Mouse (Mus musculus): ENCODE results near the gene Tmem163. TPM values are rescaled to one million over a fixed set of nuclear protein-coding genes. Genes with fewer than 3 reads are reported as not detected.

Tmem163 gene
- total RNA-seq, 2 experiments from 2014 or later, result 18.0 to 18.6 TPM

DNA sequence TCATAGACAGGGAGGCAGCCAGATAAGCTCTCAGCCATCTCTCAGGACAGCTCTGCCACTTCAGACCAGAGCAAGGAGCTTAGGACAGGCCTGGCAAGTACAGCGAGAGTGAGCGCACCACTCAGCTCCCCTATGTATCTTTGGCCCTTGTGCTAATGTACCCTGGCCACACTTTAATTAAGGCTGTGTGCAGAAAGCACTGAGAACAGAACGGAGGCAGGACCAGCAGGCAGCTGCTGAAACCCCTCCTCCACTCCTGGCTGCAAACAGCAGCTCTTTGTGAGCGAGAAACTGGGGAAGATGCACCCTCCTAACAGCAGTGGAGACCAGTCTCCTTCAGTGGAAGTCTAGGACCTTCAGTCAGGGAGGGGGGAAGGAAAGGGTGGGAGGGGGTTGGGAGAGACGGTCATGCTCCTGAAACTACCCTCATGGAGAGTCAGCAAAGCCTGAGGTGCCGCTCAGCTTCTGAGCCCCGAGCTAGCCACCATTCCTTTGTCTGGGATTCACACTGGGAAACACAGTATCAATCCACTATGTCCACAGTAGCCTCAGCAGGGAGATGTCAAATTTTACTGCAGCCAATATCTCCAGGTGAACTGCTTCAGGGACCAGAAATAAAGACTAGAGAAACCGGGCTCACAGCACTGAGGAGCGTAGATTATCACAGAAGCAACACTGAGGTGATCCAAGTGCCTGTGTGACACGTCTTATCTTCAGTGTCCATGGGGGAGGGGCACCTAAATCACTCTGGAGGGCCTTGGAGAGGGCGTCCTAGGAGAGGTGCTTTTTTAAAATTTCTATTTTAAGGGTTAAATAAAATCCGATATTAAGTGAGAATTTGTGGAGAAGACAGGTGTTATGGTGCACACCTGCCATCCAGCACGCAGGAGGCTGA lies 18.0 kb downstream of the Tmem163 start:
- DNase-seq (ENCODE audit: extremely low spot score in 1 of 2, low spot score in 1 of 2), result no peak

DNA sequence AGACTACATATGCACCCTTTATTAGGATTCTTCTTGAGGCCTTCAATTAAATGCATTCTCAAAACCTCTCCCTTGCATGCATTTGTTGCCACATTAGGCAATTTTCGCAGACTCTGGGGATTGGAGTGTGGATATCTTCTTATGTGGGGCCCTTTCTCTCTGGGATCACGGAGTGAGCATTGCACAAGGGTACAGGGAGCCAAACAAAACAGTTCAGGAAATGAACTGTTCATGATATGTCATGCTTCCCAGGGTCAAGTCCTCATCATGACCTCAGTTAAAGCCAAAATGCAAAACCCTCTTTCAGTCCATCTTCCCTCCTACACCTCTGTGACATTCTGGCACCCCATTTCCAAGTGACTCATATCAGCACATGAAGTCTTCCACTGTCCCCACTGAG lies 27.8 kb downstream of the Tmem163 start:
- DNase-seq (ENCODE audit: extremely low spot score in 1 of 2, low spot score in 1 of 2), result no peak

DNA sequence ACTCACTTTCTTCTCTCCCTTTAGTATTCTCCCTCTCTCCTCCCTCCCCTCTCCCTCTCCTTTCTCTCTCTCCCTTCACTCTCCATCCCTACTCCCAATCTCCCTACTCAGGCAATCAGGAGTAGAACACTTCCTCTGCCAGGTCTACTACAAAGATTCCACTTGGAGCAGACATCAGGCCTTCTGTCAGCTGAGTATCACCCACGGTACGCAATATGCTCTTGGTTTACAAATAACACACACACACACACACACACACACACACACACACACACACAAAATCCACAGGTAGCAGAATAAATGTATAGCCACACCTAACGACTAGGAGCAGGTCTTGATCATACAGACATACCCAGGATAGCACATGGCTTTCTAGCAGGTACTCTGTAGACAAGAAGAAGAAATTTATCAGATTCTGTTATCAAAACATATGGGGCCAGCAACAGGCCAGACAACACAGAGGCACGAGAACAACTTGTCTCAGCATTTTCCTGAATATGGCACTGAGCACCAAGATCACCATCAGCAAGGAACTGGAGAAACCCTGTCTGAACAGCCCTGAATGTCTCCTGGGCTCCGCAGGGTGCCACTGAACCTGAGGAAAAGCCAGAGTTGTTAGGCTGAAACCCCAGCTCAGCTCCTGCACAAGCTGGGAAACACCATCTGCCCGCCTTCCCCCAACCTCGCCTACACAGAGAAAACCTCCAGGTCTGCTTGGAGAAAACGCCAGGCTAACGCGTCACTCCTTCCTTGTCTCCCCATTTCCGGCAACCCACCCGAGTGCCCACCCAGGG lies 36.2 kb downstream of the Tmem163 start:
- peak; percentile 13 to 14 for DNase-seq (ENCODE audit: extremely low spot score in 1 of 2, low spot score in 1 of 2)

DNA sequence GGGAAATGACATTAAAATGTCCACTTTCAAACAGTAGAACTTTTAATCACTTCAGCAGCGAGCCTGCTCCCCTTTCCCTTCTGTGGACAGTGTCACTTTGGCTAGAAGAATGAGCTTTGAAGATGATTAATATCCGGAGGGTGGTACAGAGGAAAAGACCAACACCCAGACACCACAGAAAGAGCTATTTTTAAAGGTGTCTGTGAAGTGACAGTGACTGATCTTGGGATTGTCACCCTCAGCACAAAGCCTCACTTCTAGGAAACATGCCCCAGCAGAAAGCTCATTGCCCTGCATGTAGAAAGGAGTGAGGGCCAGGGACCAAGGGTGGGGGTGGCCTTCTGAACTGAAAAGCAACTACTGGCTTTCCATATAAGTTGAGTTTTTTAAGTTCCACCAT lies 41.4 kb downstream of the Tmem163 start:
- DNase-seq (ENCODE audit: extremely low spot score in 1 of 2, low spot score in 1 of 2), result no peak

DNA sequence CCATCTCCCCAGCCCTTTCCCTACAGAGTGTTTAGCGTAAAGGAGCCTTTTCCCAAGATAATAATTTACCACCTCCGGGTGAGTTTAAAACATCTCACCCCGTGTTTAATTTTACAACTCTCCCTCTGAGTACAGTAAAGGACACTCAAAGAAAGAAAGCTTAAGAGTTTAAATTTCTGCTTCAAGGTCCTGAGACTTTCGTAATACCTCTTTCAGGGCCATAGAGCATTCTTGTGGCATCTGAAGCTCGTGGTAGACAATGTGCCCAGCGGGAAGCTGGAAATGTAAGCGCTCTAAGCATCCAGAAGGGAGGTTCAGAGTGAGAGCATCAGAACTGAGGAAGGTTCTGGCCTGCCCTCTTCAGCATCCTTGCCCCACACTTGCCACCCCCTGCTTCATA lies 52.2 kb downstream of the Tmem163 start:
- no peak for DNase-seq (ENCODE audit: extremely low spot score in 1 of 2, low spot score in 1 of 2)

DNA sequence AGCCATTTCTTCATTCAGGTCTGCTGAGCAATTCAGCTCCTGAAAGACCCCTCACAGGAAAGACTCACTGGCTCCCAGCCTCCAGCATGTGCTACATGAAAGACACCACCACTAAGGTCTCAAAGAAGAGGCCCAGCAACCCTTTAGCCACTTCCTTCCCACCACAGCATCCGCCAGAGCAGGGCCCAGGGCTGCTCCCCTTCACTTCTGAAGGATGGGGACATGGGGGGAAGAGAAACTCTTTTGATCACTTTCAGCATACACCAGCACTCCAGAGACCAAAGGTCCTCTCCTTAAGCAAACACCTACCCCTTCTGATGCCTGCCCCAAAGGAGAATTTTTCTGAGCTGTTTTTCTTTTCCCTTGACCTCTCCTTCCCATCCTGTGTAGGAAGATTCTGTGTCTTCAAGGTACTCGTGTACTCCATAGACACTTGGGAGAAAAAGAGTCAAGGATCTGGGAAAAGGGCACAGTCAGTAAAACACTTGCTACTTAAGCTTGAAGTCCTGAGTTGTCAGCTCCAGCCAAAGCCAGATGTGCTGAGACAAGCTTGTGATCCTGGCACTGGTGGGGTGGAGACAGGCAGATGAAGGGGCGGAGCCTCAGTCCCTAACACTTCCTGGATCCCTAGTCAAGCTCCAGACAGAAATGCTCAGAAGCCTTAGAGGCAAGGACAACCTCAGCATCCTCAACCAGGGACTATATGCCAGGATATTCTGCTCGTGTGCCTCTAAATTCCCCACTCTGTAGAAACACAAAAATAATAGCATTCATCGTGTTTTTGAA lies 53.6 kb downstream of the Tmem163 start:
- no peak for DNase-seq (ENCODE audit: extremely low spot score in 1 of 2, low spot score in 1 of 2)

DNA sequence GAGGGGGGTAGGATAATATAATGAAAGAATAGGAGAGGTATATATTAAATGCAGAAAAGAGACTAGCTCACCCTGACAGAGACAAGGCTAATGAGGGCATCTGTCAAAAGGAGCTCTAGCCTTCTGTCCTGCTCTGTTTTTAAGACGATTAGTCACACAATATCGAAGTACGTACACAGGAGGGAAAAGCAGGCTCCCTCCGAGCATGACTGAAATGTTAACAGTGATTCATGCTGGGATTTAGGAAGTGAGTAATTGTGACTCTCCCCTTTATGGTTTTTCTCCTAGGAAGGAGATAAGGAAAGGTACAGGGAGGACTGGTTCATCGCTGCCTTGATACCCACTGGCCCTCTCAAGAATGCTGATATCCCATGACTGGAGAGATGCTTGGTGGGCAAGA lies 57.0 kb downstream of the Tmem163 start:
- DNase-seq (ENCODE audit: extremely low spot score in 1 of 2, low spot score in 1 of 2), result no peak

DNA sequence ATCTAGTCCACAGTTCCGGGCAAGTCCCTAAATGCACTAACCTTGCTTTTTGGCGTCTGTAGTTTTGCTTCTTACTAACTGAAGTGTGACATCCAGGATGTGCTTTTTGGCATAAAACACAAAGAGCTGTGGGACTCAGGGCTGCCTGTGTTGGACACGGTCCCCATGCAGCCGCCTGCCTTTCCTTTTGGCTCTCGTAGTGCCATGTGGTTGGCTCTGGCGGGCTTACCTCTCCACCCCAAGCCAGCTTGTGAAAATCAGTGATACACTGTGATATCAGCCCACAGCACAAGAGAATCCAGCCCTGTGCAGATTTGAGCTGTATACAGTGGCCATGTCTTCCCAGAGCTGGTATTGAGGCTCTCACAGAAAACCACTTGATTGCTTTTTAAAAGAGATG lies 60.3 kb downstream of the Tmem163 start:
- no peak for DNase-seq (ENCODE audit: extremely low spot score in 1 of 2, low spot score in 1 of 2)

DNA sequence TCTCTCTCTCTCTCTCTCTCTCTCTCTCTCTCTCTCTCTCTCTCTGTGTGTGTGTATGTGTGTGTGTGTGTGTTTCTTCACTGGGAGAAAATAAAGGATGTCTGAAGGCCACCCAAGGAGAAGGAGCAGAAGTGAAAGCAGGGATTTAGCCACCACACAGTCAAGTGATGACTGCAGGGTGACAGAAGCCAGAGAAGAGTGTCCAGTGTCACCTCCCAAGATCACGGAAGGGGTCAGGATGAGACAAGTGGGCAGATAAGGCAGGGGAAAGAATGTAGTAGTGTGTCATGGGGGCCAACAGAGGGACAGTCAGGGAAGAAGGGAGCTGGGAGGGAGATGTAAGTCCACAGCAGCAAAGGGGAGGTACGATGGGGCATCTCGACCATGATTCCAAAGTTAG lies 69.0 kb downstream of the Tmem163 start:
- no peak for DNase-seq (ENCODE audit: extremely low spot score in 1 of 2, low spot score in 1 of 2)

DNA sequence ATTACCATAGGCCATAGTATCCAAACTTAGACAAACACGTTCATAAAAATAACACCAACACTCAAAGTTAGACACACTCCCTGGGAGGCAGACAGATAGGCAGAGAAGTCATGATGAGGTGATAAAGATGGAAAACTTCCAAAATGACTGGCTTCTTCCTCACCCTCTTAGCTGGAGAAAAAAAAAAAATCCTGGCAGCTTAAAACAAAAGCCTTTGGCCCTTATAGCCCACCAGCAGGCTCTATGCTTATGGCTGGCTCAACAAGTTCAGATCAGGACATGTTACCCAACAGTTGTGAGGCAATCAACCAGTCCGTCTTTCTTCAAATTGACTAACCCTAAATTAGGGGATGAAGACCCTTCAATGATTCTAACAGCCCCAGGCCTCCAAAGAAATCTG lies 69.5 kb downstream of the Tmem163 start:
- no peak for DNase-seq (ENCODE audit: extremely low spot score in 1 of 2, low spot score in 1 of 2)

DNA sequence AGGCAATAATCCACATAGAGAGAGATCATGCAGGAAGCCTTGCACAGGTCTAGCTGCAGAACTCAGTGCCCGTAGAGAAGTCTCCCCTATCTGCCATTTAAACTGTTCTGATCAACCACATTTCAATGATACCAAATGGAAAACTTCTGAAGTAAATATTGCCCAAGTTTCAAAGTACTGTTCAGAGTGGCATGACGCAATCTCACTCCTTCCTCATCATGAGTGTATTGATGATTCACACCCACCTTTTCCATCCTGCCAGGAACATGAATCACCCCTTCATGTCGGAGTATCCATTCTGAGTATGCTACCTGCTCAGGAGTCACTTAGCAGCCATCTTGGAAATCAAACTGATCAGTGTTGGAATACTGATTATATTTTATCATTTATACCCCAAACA lies 71.0 kb downstream of the Tmem163 start:
- DNase-seq (ENCODE audit: extremely low spot score in 1 of 2, low spot score in 1 of 2), result no peak

DNA sequence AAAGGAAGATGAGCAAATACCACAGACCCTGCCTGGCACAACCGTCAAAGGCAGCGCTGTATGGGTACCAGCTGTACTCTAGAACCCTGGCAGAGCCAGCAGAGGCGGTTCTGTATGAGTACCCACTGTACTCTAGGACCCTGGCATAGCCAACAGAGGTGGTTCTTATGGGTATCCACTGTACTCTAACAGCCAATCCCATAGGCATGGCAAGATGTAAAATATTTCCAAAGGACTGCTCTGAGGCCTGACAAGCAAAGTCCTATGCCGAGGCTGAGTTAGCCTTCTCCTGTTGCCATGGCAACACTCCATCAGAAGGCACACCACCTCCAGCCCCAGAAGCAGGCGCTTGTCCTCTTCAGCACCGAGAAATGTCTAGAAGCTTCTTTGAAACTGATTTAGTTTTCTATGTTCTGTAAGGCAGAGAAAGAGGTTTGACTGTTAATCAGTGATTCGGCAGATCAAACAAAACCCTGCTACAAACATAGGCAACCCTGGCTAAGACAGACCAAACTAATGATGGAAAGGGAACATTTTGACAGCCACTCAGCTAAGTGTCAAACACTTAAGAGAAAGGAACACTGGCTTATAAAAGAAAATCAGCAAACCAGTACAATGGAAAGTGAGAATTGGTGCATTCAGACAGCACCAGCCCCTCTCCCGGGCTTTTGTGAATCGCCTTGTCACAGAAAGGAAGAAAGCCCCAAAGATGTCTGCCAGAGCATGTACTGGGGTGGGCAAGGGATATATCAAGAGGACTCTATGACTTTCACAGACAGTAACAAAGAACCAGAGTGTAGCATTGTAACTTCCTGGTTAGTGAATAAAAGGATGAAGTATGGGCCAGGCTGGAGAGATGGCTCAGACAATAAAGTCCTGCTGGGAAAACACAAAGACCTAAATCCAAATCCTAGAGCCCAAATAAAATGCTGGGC lies 75.4 kb downstream of the Tmem163 start:
- no peak for DNase-seq (ENCODE audit: extremely low spot score in 1 of 2, low spot score in 1 of 2)

DNA sequence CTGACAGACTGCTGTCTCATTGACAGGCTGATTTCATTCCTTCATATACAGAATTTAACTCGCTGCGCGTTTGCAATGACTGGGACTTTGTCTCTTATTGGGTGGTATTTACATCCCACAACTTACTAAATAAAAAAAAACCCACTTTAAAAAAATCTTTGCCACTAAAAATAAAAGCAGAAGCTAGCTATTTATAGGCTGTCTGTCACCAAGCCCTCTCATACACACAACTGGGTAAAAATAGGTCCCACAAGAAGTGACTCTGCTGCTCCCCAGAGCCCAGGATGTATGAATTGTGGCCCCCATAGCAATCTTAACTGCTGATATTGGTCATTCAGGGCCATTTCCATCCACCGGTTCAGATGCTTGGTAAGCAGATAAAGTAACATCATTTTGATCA lies 83.2 kb downstream of the Tmem163 start:
- no peak for DNase-seq (ENCODE audit: extremely low spot score in 1 of 2, low spot score in 1 of 2)

DNA sequence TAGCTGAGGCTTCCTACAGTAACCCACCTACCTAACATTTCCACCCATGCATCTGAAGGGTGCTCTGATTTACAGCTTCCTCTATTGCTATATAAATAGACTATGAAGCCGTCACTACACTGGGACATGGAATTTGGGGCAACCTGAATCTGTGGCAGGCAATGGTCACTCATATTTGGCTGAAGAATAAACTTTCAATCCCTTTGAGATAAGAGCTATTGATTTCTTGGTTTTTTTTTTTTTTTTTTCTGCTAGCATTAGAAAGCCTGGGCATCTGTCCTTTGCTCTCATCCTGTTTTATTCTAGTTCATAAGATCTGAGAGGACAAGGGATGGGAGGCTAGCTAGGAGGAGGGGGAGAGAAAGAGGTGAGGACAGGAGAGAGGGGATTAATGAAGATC lies 83.6 kb downstream of the Tmem163 start:
- DNase-seq (ENCODE audit: extremely low spot score in 1 of 2, low spot score in 1 of 2), result no peak

DNA sequence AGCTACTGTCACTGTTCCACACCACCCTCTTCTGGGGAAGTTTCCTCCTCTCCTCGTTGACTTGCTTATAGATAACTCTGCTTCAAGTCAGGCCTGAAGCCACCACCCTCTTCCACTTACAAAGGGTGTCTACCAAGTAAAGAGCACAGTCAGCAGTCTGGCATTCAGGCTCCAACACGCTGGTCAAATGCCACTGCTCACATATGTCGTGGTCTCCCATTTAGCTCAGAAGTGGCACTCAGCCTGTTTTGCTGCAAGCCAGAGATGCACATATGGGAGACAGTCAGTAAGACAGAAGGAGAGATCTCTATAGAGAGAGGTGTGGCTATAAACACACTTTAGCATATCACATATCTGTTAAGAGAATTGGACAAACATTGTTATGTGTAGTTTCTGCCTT lies 89.8 kb downstream of the Tmem163 start:
- no peak for DNase-seq (ENCODE audit: extremely low spot score in 1 of 2, low spot score in 1 of 2)

DNA sequence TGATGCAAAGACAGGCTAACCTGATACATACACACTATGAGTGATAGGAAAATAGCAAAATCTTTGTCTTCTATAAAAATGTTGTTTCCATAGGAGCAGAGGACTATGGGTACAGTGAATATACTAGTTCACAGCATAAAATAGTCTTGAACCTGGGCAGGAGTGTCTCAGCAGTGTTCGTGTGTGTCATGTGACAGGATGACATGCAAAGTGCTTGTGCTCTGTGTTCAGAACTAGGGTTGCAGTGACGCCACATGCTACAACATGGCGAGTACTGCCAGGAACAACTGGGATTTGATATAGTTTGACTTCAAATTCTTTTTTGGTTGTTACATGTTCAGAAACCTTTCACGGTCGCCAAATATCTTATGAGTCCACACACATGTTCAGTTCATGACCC lies 92.3 kb downstream of the Tmem163 start:
- no peak for DNase-seq (ENCODE audit: extremely low spot score in 1 of 2, low spot score in 1 of 2)

DNA sequence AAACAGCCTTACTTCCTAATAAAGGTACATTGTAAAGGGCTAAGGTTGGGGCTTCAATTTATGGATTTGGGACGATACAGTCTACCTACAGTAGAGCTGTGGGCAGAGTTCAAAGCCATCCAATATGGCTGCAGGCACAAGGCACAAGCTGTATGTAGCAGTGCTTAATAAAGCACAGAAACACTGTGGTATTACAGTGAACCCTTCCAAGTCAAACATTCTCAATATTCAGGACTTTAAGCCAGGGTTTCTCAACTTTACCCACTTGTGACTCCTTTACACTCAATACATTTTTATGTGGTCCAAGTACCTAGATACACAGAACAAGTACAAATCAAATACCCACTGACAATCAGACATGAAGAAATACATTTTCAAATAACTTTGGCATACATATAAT lies 93.2 kb downstream of the Tmem163 start:
- DNase-seq (ENCODE audit: extremely low spot score in 1 of 2, low spot score in 1 of 2), result no peak

DNA sequence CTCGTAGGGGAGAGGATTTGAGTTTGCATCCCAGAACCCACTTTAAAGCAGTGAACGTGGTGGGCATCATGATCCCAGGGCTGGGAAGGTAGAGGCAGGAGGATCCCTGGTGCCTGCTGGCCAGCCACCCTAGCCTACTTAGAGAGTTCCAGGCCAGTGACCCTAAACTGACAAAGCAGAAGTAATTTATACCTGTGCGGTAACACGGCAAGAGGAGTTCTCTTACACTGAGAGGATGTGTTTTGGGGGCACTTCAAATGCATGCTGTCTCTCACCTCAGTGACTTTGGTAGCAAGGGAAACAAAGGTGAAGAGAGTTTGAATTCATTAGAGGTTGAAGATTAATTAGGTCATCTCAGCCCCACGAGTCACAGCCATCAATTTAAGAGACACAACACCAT lies 101.4 kb downstream of the Tmem163 start:
- DNase-seq (ENCODE audit: extremely low spot score in 1 of 2, low spot score in 1 of 2), result no peak

DNA sequence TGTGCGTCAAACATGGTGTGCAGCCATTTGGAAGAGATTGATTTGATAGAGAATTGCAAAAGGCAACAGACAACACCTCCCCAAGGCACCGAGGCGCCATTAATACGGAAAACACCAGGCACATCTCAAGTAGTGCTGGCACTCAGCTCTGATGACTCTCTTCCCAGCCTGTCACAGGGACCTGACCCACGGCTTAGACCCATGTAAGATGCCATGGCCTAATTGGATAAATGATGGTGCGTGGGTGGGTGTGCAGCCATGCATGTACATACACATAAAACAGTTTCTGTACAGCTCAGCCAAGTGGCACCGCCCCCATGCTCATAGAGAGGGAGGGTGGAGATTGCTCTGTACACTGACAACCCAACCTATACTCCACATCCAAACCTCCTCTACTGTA lies 102.3 kb downstream of the Tmem163 start:
- DNase-seq (ENCODE audit: extremely low spot score in 1 of 2, low spot score in 1 of 2), result no peak

DNA sequence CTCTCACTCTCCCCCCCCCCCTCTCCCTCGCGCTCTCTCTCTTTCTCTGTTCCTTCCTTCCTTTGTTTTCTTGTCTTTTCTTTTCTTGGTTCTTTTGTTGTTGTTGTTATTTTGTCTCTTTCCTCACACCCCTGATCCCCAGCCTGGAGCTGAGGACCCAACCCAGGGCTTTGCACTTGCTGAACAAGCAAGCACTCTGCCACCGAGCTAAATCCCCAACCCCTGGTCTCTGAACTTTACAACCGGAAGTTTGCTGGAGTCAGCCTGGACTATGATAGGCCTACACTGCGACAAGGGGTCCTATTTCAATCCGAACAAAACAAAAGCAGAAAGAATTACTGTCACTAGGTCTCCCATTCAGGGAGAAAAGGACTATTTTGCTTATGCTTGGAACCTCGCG lies 102.8 kb downstream of the Tmem163 start:
- no peak for DNase-seq (ENCODE audit: extremely low spot score in 1 of 2, low spot score in 1 of 2)
